Mouse (Mus musculus) heart, embryonic 12.5 days (tissue): Measurements from ENCODE around the gene Spata31d1d. TPM values are rescaled to one million over a fixed set of nuclear protein-coding genes. Genes with fewer than 3 reads are reported as not detected.
A peak's percentile ranks its signal among the peaks of the same experiment; 100 is the strongest.

Source experiments
- ATAC-seq: fragments of 200-750 bp; cut with Nextera tagmentation; 2 replicates; pipeline ENCODE4 v1.8.0; 2017; ENCODE audit warnings: moderate TSS enrichment, moderate library complexity; ENCODE audit not compliant: insufficient number of reproducible peaks, low FRiP score
- H3K27ac ChIP-seq: fragments of 300-500 bp; sonication (generic); 2 replicates; pipeline ENCODE4 v1.5.1; 2016; ENCODE audit warnings: mild to moderate bottlenecking, moderate library complexity; ENCODE audit not compliant: poor library complexity, severe bottlenecking
- H3K27me3 ChIP-seq: fragments of 300-500 bp; sonication (generic); replicated peaks from 2 replicates; pipeline ENCODE4 v1.6.1; 2016; ENCODE audit warnings: mild to moderate bottlenecking, moderate library complexity
- H3K36me3 ChIP-seq: fragments of 300-500 bp; sonication (generic); 2 replicates; pipeline ENCODE4 v1.6.1; 2016; ENCODE audit warnings: mild to moderate bottlenecking, moderate library complexity
- H3K4me1 ChIP-seq: fragments of 300-500 bp; sonication (generic); replicated peaks from 2 replicates; pipeline ENCODE4 v1.6.1; 2016; ENCODE audit warnings: mild to moderate bottlenecking
- H3K4me2 ChIP-seq: fragments of 300-500 bp; sonication (generic); 2 replicates; pipeline ENCODE4 v1.6.1; 2016; ENCODE audit warnings: mild to moderate bottlenecking, moderate library complexity
- H3K4me3 ChIP-seq: fragments of 300-500 bp; sonication (generic); 2 replicates; pipeline ENCODE4 v1.5.1; 2016; ENCODE audit warnings: mild to moderate bottlenecking
- H3K9ac ChIP-seq: fragments of 300-500 bp; sonication (generic); 2 replicates; pipeline ENCODE4 v1.6.1; 2016; ENCODE audit warnings: mild to moderate bottlenecking, moderate library complexity
- H3K9me3 ChIP-seq: fragments of 300-500 bp; sonication (generic); replicated peaks from 2 replicates; pipeline ENCODE4 v1.6.1; 2016; ENCODE audit warnings: mild to moderate bottlenecking, moderate library complexity
- WGBS: fragments of 180-500 bp; shearing (Covaris S2); methylation state at CpG from one replicate; pipeline ENCODE4 v1.1.7; 2016; 5-methylcytosine and 5-hydroxymethylcytosine counted together
- polyA plus RNA-seq: library from polyadenylated mRNA; unstranded; fragments of >200 nt; fragmentation: Nextera tagmentation; extraction: Ambion mirVana; gene quantifications from 2 replicates; pipeline ENCODE4 v1.2.1, GENCODE M21; 2016

Gene Spata31d1d
- polyA plus RNA-seq, 1 experiment from 2014 or later: not detected

GRCm38 (mm10) chr13:59699131-59699530 lies 32.4 kb downstream of the Spata31d1d start:
- Histone ChIP-seq H3K27ac (no peak overlapping the region), H3K27me3 (peaks cover 11% of the 10 kb centered on the region), H3K36me3 (no peaks in the 10 kb centered on the region), H3K4me1 (peaks cover 4% of the 10 kb centered on the region), H3K4me3 (no peak overlapping the region), H3K9ac (no peak overlapping the region), H3K4me2 (no peak overlapping the region), H3K9me3 (no peaks in the 10 kb centered on the region)
- no peak for ATAC-seq
- WGBS: 90% methylated on average over 8 of the region's 8 CpGs

GRCm38 (mm10) chr13:59695781-59696180 lies 35.8 kb downstream of the Spata31d1d start:
- Histone ChIP-seq H3K4me1 (no peaks in the 10 kb centered on the region), H3K27ac (no peak overlapping the region), H3K27me3 (no peaks in the 10 kb centered on the region), H3K36me3 (no peaks in the 10 kb centered on the region), H3K9ac (no peak overlapping the region), H3K4me3 (no peak overlapping the region), H3K9me3 (no peaks in the 10 kb centered on the region), H3K4me2 (no peak overlapping the region)
- ATAC-seq: no peak
- 85% methylated on average over 7 of the region's 7 CpGs for WGBS

GRCm38 (mm10) chr13:59694008-59694407 lies 37.5 kb downstream of the Spata31d1d start, which contains the start of gene 4921517D22Rik:
TSS of gene 4921517D22Rik (minus strand) at chr13:59694108.
- Histone ChIP-seq H3K4me3 (no peak within 1 kb of the TSS), H3K27me3 (no peaks in the 10 kb centered on the region), H3K36me3 (no peaks in the 10 kb centered on the region), H3K9ac (no peak within 1 kb of the TSS), H3K4me2 (no peak within 1 kb of the TSS), H3K9me3 (no peaks in the 10 kb centered on the region), H3K4me1 (0 out of 2 replicates have a peak, but pooled peaks cover 4% of the 10 kb centered on the region), H3K27ac (no peak within 1 kb of the TSS)
- WGBS: 77% methylated on average over 3 of the region's 3 CpGs
- no peak for ATAC-seq

GRCm38 (mm10) chr13:59691478-59691877 lies 40.1 kb downstream of the Spata31d1d start:
- 83% methylated on average over 10 of the region's 10 CpGs for WGBS
- Histone ChIP-seq H3K4me2 (no peak overlapping the region), H3K27me3 (no peaks in the 10 kb centered on the region), H3K4me3 (no peak overlapping the region), H3K9me3 (no peaks in the 10 kb centered on the region), H3K36me3 (no peaks in the 10 kb centered on the region), H3K27ac (no peak overlapping the region), H3K9ac (no peak overlapping the region), H3K4me1 (peaks cover 10% of the 10 kb centered on the region; the same call in 1 of the 2 replicates)
- no peak for ATAC-seq

- H3K4me3 ChIP-seq: no peak overlapping the region
- H3K27me3 ChIP-seq: no peaks in the 10 kb centered on the region
- 75% methylated on average over 7 of the region's 7 CpGs for WGBS
- H3K4me1 ChIP-seq: peaks cover 10% of the 10 kb centered on the region; the same call in 1 of the 2 replicates
- no peaks in the 10 kb centered on the region for H3K36me3 ChIP-seq
- no peak for ATAC-seq
- H3K4me2 ChIP-seq: no peak overlapping the region
- no peaks in the 10 kb centered on the region for H3K9me3 ChIP-seq
- no peak overlapping the region for H3K9ac ChIP-seq
- H3K27ac ChIP-seq: no peak overlapping the region
Measured at GRCm38 (mm10) chr13:59690576-59690975, 41.0 kb downstream of the Spata31d1d start.

DNA sequence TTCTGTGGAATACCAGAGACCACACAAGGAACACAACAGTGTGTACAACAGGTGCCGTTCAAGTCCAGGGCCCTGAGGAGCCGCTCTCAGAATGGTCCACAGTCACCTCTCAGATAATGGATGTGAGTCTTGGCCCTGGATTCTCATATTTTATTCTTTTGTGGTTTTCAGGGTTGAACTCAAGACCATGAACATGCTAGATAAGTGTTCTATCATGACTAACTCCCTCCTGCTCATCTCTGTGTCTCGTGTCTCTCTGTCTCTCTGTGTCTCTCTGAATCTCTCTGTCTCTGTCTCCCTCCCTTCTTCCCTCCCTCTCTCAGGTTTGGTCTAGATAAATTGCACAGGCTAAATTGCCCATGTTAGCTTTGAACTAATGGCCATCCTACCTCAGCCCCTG lies 41.7 kb downstream of the Spata31d1d start:
- Histone ChIP-seq H3K4me1 (peaks cover 10% of the 10 kb centered on the region; the same call in 1 of the 2 replicates), H3K27me3 (no peaks in the 10 kb centered on the region), H3K27ac (no peak overlapping the region), H3K9me3 (no peaks in the 10 kb centered on the region), H3K9ac (no peak overlapping the region), H3K36me3 (no peaks in the 10 kb centered on the region), H3K4me3 (no peak overlapping the region), H3K4me2 (no peak overlapping the region)
- 84% methylated on average over 3 of the region's 3 CpGs for WGBS
- no peak for ATAC-seq

DNA sequence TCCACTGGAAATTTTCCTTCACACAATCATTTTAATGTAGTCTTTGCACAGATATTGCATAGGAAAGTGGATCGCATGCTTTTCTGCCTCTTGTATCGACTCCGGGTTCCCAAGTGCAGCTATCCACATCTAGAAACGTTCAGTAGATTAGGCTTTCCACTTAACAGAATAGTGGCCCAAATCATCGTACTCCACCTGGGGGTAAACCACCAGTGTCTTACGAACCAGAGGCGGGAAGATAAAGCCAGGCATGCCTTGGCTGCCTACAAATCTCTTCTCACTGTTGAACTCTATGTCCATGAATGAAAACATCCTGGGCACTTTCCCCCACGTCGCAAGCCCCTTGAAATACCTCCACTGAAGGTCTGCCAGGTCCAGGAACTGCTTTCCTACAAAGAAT lies 42.2 kb downstream of the Spata31d1d start:
- H3K9me3 ChIP-seq: no peaks in the 10 kb centered on the region
- ATAC-seq: no peak
- H3K27ac ChIP-seq: no peak overlapping the region
- H3K27me3 ChIP-seq: no peaks in the 10 kb centered on the region
- H3K36me3 ChIP-seq: no peaks in the 10 kb centered on the region
- no peak overlapping the region for H3K9ac ChIP-seq
- H3K4me2 ChIP-seq: no peak overlapping the region
- peaks cover 10% of the 10 kb centered on the region; the same call in 1 of the 2 replicates for H3K4me1 ChIP-seq
- WGBS: 62% methylated on average over 9 of the region's 9 CpGs
- no peak overlapping the region for H3K4me3 ChIP-seq

DNA sequence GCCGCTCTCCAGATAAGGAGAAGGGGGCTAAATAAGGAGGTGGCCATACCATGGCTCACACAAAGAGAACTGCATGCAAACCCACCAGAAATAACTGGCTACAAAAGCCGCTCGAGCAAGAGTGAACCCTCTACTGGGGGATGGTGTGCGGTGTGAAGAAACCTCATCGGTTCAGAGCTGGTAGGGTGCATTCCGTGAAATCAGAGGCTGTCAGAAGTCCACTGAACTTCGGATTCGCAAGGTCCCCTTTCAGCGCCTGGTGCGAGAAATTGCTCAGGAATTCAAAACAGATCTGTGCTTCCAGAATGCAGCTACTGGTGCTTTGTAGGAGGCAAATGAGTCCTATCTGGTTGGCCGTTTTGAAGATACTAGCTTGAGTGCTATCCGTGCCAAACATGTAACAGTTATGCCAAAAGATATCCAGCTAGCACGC lies 43.2 kb downstream of the Spata31d1d start:
- 29% methylated on average over 13 of the region's 13 CpGs for WGBS
- ATAC-seq: peak; percentile 33; the same call in 1 of the 2 replicates
- Histone ChIP-seq H3K9ac (peak overlapping the region; percentile 30; the same call in 1 of the 2 replicates), H3K4me3 (peak overlapping the region; percentile 26; the same call in 1 of the 2 replicates), H3K4me1 (peaks cover 10% of the 10 kb centered on the region; the same call in 1 of the 2 replicates), H3K9me3 (no peaks in the 10 kb centered on the region), H3K36me3 (no peaks in the 10 kb centered on the region), H3K27ac (peak overlapping the region; percentile 62), H3K4me2 (peak overlapping the region; percentile 67), H3K27me3 (no peaks in the 10 kb centered on the region)

DNA sequence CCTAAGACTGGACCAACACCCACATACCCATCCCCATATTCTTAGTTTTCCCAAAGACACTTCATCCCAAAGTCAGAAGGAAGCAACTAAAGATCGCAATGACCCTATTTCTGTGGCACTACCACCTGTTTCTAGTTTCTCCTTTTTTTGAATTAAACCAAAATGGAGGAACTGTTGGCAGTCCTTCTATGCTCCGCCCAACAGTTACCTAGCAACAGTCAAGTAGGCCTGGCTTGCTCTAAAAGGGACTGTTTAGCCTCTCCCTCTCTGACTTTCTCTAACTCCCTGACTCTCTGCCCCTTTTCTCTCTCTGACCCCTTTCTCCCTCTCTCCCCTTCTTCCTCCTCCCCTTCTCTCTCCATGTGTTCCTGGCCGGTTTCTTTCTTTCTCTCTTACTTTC lies 46.3 kb downstream of the Spata31d1d start:
- Histone ChIP-seq H3K36me3 (no peaks in the 10 kb centered on the region), H3K4me2 (no peak overlapping the region), H3K27me3 (peaks cover 5% of the 10 kb centered on the region; the same call in 1 of the 2 replicates), H3K4me3 (no peak overlapping the region), H3K9me3 (no peaks in the 10 kb centered on the region), H3K9ac (no peak overlapping the region), H3K4me1 (peaks cover 15% of the 10 kb centered on the region), H3K27ac (no peak overlapping the region)
- WGBS: 80% methylated on average over 3 of the region's 3 CpGs
- ATAC-seq: no peak

- H3K4me2 ChIP-seq: peak overlapping the region; percentile 17; the same call in 1 of the 2 replicates
- H3K9me3 ChIP-seq: no peaks in the 10 kb centered on the region
- 11% methylated on average over 7 of the region's 7 CpGs for WGBS
Measured at GRCm38 (mm10) chr13:59682629-59683028, 48.9 kb downstream of the Spata31d1d start.

DNA sequence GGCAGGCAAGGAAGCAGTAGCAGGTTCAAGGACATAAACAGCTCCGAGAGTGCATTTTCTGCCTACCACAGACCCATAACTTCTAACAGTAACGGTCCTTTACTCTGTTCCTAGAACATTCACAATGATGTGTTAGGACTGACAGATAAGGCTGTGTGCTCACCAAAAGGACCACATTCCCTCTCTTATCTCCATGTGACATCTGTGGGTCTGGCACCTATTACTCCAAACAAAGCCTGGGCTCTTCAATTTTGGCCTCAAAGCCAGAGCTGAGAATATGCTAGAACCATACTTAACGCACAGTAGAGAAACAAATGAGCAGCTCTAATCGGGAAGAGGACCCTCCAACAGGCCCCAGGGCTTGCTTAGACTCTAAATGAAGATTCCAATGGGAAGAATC lies 51.6 kb downstream of the Spata31d1d start:
- ATAC-seq: no peak
- Histone ChIP-seq H3K9me3 (no peaks in the 10 kb centered on the region), H3K4me3 (no peak overlapping the region), H3K36me3 (no peaks in the 10 kb centered on the region), H3K9ac (no peak overlapping the region), H3K27me3 (peaks cover 5% of the 10 kb centered on the region; the same call in 1 of the 2 replicates), H3K4me1 (peaks cover 5% of the 10 kb centered on the region; the same call in 1 of the 2 replicates), H3K4me2 (no peak overlapping the region), H3K27ac (no peak overlapping the region)
- 49% methylated on average over 4 of the region's 4 CpGs for WGBS

More at GRCm38 (mm10) chr13:59682629-59683028, 48.9 kb downstream of the Spata31d1d start:
- peaks cover 5% of the 10 kb centered on the region; the same call in 1 of the 2 replicates for H3K4me1 ChIP-seq
- H3K4me3 ChIP-seq: no peak overlapping the region
- H3K27me3 ChIP-seq: peaks cover 5% of the 10 kb centered on the region; the same call in 1 of the 2 replicates
- H3K27ac ChIP-seq: no peak overlapping the region
- ATAC-seq: no peak
- H3K36me3 ChIP-seq: no peaks in the 10 kb centered on the region
- no peak overlapping the region for H3K9ac ChIP-seq

DNA sequence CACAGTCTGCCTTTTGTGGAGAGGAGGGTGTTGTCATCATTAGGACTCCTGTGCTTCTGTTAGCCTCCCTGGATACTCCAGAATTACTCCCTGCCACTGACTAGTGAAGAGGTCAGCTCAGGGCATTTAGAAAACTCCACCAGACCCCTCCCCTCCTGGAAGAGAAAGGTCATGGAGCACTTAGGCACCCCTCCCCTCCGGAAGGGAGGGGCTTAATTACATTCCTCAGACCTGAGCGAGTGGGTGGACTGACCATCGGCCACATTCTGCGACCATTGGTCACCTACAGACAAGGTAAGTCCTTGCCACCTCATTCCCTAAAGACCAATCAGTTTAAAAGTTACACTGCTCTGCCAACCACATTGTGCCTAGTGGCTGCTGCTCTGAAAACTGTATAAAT lies 52.2 kb downstream of the Spata31d1d start:
- WGBS: 50% methylated on average over 4 of the region's 4 CpGs
- H3K4me2 ChIP-seq: no peak overlapping the region
- H3K4me3 ChIP-seq: no peak overlapping the region
- H3K36me3 ChIP-seq: no peaks in the 10 kb centered on the region
- H3K9me3 ChIP-seq: no peaks in the 10 kb centered on the region
- H3K9ac ChIP-seq: no peak overlapping the region
- peaks cover 10% of the 10 kb centered on the region for H3K4me1 ChIP-seq
- peaks cover 5% of the 10 kb centered on the region; the same call in 1 of the 2 replicates for H3K27me3 ChIP-seq
- ATAC-seq: no peak
- no peak overlapping the region for H3K27ac ChIP-seq
